Mouse (Mus musculus) CH12.LX (cell line): Measurements from ENCODE around the gene Pkp3. TPM values are rescaled to one million over a fixed set of nuclear protein-coding genes. Genes with fewer than 3 reads are reported as not detected.
A peak's percentile ranks its signal among the peaks of the same experiment; 100 is the strongest.

Experiments
- DNase-seq: peaks from one replicate; pipeline ENCODE4 v3.0.0-alpha.2; 2013; ENCODE audit errors: extremely low read depth
- H3K27ac ChIP-seq: 2 replicates; pipeline ENCODE4 v1.5.1; 2012; ENCODE audit warnings: low read depth, mild to moderate bottlenecking, control low read depth, moderate library complexity; ENCODE audit not compliant: insufficient read depth
- H3K27me3 ChIP-seq: replicated peaks from 2 replicates; pipeline ENCODE3; 2012; ENCODE audit warnings: inconsistent platforms
- H3K36me3 ChIP-seq, 2 experiments: replicated peaks in 1 of 2; 2 replicates each; pipeline versions ENCODE3 to v1.6.1; 2012; ENCODE audit warnings: inconsistent platforms in 1 of 2, low read length in 1 of 2, mild to moderate bottlenecking in 1 of 2, mixed read lengths in 1 of 2, moderate library complexity in 1 of 2; ENCODE audit not compliant: control insufficient read depth in 1 of 2, insufficient read depth in 1 of 2
- H3K4me1 ChIP-seq, 2 experiments: 2 replicates each; pipeline ENCODE4 v1.6.1; 2012; ENCODE audit warnings: inconsistent platforms in 1 of 2, moderate library complexity in 1 of 2; ENCODE audit not compliant: insufficient read depth in 2 of 2, control insufficient read depth in 1 of 2
- H3K4me2 ChIP-seq: 2 replicates; pipeline ENCODE4 v1.6.1; 2012; ENCODE audit warnings: low read depth, mild to moderate bottlenecking, control low read depth; ENCODE audit not compliant: poor library complexity, insufficient read depth, severe bottlenecking
- H3K4me3 ChIP-seq, 3 experiments: fragments of 150-350 bp in 1 of 3; sonication (generic) in 1 of 3; replicated peaks in 1 of 3; 2 replicates each; pipeline versions ENCODE3 to v1.5.1; 2011 to 2012; ENCODE audit warnings: low read depth in 2 of 3, low read length in 2 of 3, mild to moderate bottlenecking in 2 of 3, moderate library complexity in 2 of 3, control low read depth in 1 of 3, improper control_type of control experiment in 1 of 3, inconsistent platforms in 1 of 3, mixed read lengths in 1 of 3; ENCODE audit not compliant: poor library complexity in 1 of 3
- H3K79me2 ChIP-seq: replicated peaks from 2 replicates; pipeline ENCODE4 v1.6.1; 2012; ENCODE audit warnings: mild to moderate bottlenecking, moderate library complexity; ENCODE audit not compliant: control insufficient read depth, poor library complexity, insufficient read depth, severe bottlenecking; ENCODE audit errors: extremely low read depth
- H3K9ac ChIP-seq: 2 replicates; pipeline ENCODE4 v1.6.1; 2012; ENCODE audit warnings: low read depth, mild to moderate bottlenecking, control low read depth, moderate library complexity; ENCODE audit not compliant: insufficient read depth
- H3K9me3 ChIP-seq: replicated peaks from 2 replicates; pipeline ENCODE3; 2012; ENCODE audit warnings: low read length, inconsistent platforms, mixed read lengths
- CTCF ChIP-seq, 2 experiments: IDR thresholded peaks in 1 of 2; conservative IDR thresholded peaks in 1 of 2; 2 replicates each; pipeline ENCODE4 v1.5.1; 2011 to 2012; ENCODE audit warnings: low read depth in 2 of 2, low read length in 2 of 2, improper control_type of control experiment in 1 of 2, inconsistent platforms in 1 of 2, mild to moderate bottlenecking in 1 of 2, moderate library complexity in 1 of 2
- E2F4 ChIP-seq: IDR thresholded peaks from 2 replicates; pipeline ENCODE4 v1.6.1; 2011; ENCODE audit warnings: low read depth, low read length, improper control_type of control experiment; ENCODE audit not compliant: insufficient replicate concordance
- ELF1 ChIP-seq: IDR thresholded peaks from 2 replicates; pipeline ENCODE4 v1.6.1; 2014; ENCODE audit warnings: low read depth, mild to moderate bottlenecking, inconsistent platforms, low read length, improper control_type of control experiment
- ETS1 ChIP-seq: conservative IDR thresholded peaks from 2 replicates; pipeline ENCODE4 v1.6.1; 2012; ENCODE audit warnings: low read depth, mild to moderate bottlenecking, inconsistent platforms, low read length, improper control_type of control experiment, moderate library complexity
- MAX ChIP-seq: IDR thresholded peaks from 2 replicates; pipeline ENCODE4 v1.6.1; 2011; ENCODE audit warnings: low read length, improper control_type of control experiment
- MAZ ChIP-seq: IDR thresholded peaks from 2 replicates; pipeline ENCODE4 v1.6.1; 2012; ENCODE audit warnings: low read depth, mild to moderate bottlenecking, inconsistent platforms, low read length, improper control_type of control experiment, moderate library complexity
- MEF2A ChIP-seq: IDR thresholded peaks from 2 replicates; pipeline ENCODE4 v1.6.1; 2014; ENCODE audit warnings: low read depth, mild to moderate bottlenecking, inconsistent platforms, low read length, improper control_type of control experiment, borderline replicate concordance
- MXI1 ChIP-seq: IDR thresholded peaks from 2 replicates; pipeline ENCODE4 v1.6.1; 2011; ENCODE audit warnings: mild to moderate bottlenecking, low read depth, low read length, improper control_type of control experiment
- NELFE ChIP-seq: IDR thresholded peaks from 2 replicates; pipeline ENCODE4 v1.6.1; 2011; ENCODE audit warnings: low read depth, low read length, improper control_type of control experiment
- POLR2A ChIP-seq: IDR thresholded peaks from 2 replicates; pipeline ENCODE4 v1.6.1; 2011; ENCODE audit warnings: low read depth, mild to moderate bottlenecking, improper control_type of control experiment, low read length
- POLR2AphosphoS2 ChIP-seq: IDR thresholded peaks from 2 replicates; pipeline ENCODE4 v1.6.1; 2011; ENCODE audit warnings: low read depth, low read length, improper control_type of control experiment
- SMC3 ChIP-seq: IDR thresholded peaks from 2 replicates; pipeline ENCODE4 v1.6.1; 2011; ENCODE audit warnings: low read depth, low read length, improper control_type of control experiment
- UBTF ChIP-seq: IDR thresholded peaks from 2 replicates; pipeline ENCODE4 v1.6.1; 2012; ENCODE audit warnings: low read depth, mild to moderate bottlenecking, inconsistent platforms, low read length, improper control_type of control experiment, moderate library complexity
- USF2 ChIP-seq: conservative IDR thresholded peaks from 2 replicates; pipeline ENCODE4 v1.6.1; 2011; ENCODE audit warnings: low read depth, low read length, improper control_type of control experiment
- ZMIZ1 ChIP-seq: IDR thresholded peaks from 2 replicates; pipeline ENCODE4 v1.6.1; 2012; ENCODE audit warnings: low read depth, mild to moderate bottlenecking, inconsistent platforms, low read length, improper control_type of control experiment
- ZNF384 ChIP-seq: IDR thresholded peaks from 2 replicates; pipeline ENCODE4 v1.6.1; 2012; ENCODE audit warnings: low read depth, low read length, improper control_type of control experiment, inconsistent platforms
- dilution Hi-C: fragments of 300-500 bp; cut with MboI; formaldehyde crosslinking; loops from 2 replicates; pipeline ENCODE4 v1.14.3; 2020; ENCODE audit warnings: low sequenced_read_pairs; ENCODE audit not compliant: extremely low pct_unique_long_range_greater_than_20kb, extremely low pct_ligation_motif_present
- in situ Hi-C: fragments of 300-500 bp; cut with MboI; formaldehyde crosslinking; loops from 3 replicates; pipeline ENCODE4 v1.14.3; 2019; ENCODE audit warnings: low sequenced_read_pairs, low pct_ligation_motif_present, low pct_unique_long_range_greater_than_20kb, mixed read lengths
- polyA plus RNA-seq: library from polyadenylated mRNA; unstranded; fragments of >175 nt; gene quantifications from 2 replicates; pipeline ENCODE4 v1.2.1, GENCODE M21; 2012; ENCODE audit warnings: low read depth; ENCODE audit not compliant: insufficient read length
- total RNA-seq, 2 experiments: library from RNA; depleted of rRNA; stranded (reverse); fragments of 300-350 nt in 1 of 2; fragments of >200 nt in 1 of 2; gene quantifications; 2 replicates each; pipeline ENCODE4 v1.2.3; 2012 to 2014

The Pkp3 gene
- total and polyA plus RNA-seq, 3 experiments: 25.3 to 63.1 (median 37.8) TPM

GRCm38 (mm10) chr7:141059929-141060328 is 18.1 kb upstream of the Pkp3 start:
- Histone ChIP-seq H3K4me3 (no peak overlapping the region), H3K9me3 (peaks cover 16% of the 10 kb centered on the region), H3K36me3 (no peaks in the 10 kb centered on the region), H3K79me2 (no peaks in the 10 kb centered on the region), H3K4me1 (peaks cover 21 to 38% of the 10 kb centered on the region in 2 experiments), H3K9ac (no peak overlapping the region), H3K27me3 (peaks cover 68% of the 10 kb centered on the region), H3K4me2 (peak overlapping the region; percentile 92), H3K27ac (no peak overlapping the region)
- dilution Hi-C loops: no loop called here
- no peak for TF ChIP-seq MAZ
- TF ChIP-seq USF2: no peak
- TF ChIP-seq ETS1: no peak
- TF ChIP-seq CTCF (conservative IDR thresholded peaks at IDR 0.05 in 1 of 2, IDR thresholded peaks at IDR 0.05 in 1 of 2; ENCODE audit: low read depth in 2 of 2, low read length in 2 of 2): no peak
- TF ChIP-seq POLR2AphosphoS2: no peak
- TF ChIP-seq MEF2A: no peak
- no peak for TF ChIP-seq ELF1
- TF ChIP-seq E2F4: no peak
- TF ChIP-seq SMC3: no peak
- no peak for DNase-seq
- in situ Hi-C loops: no loop called here

- no peak for DNase-seq
- H3K27me3 ChIP-seq: peaks cover 75% of the 10 kb centered on the region
- H3K9me3 ChIP-seq: peaks cover 12% of the 10 kb centered on the region
- in situ Hi-C loops (no loop called here), dilution Hi-C loops (no loop called here)
- H3K4me3 ChIP-seq: peak within 1 kb of the TSS; percentile 12 to 65 (median 46)
- H3K4me1 ChIP-seq: peaks cover 21 to 38% of the 10 kb centered on the region in 2 experiments
- H3K36me3 ChIP-seq: no peaks in the 10 kb centered on the region
- peak within 1 kb of the TSS; percentile 38 for H3K9ac ChIP-seq
- H3K4me2 ChIP-seq: peak within 1 kb of the TSS; percentile 92
- H3K27ac ChIP-seq: no peak within 1 kb of the TSS
- H3K79me2 ChIP-seq: no peaks in the 10 kb centered on the region
- no peak for TF ChIP-seq ZNF384
- TF ChIP-seq NELFE: 0 out of 2 replicates have a peak, but pooled peaks have one; percentile 22
- TF ChIP-seq UBTF: no peak
- TF ChIP-seq MAX: 0 out of 2 replicates have a peak, but pooled peaks have one; percentile 22
- TF ChIP-seq MXI1: peak; percentile 50; the same call in 1 of the 2 replicates
- 0 out of 2 replicates have a peak, but pooled peaks have one; percentile 26 for TF ChIP-seq ZMIZ1
- TF ChIP-seq POLR2A: peak; percentile 61
- TF ChIP-seq, all 38 proteins: peak for 5
Measured at GRCm38 (mm10) chr7:141060426-141061242, 17.4 kb upstream of the Pkp3 start, which contains the start of gene B4galnt4. TSS of gene B4galnt4 (plus strand) at chr7:141061104.
